Mouse (Mus musculus) retina, postnatal 1 day (tissue): ENCODE measurements around the gene Notch1.
A peak's percentile ranks its signal among the peaks of the same experiment; 100 is the strongest.

Experiments
- DNase-seq: peaks from one replicate; pipeline ENCODE4 v3.0.0-alpha.2; 2012

The Notch1 gene

DNA sequence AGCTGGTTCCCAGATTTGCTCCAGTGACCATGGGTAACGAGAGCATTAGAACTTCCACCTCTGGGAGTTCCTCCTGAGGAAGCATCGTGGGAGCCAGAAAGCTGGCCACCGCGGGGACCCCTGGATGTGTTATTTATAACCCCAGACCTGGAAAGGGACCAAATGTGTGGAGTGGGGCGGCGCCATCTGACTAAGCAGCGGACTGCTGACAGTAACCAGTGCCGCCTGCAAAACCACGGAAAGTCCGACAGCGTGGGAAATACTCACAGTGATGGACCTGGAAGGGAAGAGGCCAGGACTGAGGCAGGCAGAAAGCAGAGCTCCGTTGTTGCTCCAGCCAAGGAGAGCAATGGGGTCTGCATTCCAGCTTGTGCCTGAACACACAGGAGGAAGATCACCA, at the start of gene Notch1:
Notch1 (minus strand) TSS at position 389 of the 400 bp plus-strand sequence.
- DNase-seq: no peak

DNA sequence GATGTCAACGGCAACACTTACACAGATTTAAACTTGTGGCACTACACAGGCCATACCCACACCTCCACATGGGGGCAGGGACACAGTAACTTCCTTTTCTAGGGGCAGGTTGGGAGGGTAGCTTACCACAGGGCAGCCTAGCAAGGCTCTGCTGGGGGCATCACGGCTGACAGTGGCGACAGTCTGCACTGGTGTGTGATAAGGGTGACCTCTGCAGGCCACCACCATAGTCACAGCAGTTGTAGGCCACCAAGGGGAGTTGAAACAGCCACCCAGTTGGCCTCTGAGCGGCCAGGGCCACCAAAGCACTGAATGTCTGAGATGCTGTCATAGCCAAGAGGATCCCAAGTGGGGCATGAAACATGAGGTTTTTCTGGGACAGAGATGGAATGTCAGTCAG, 49.8 kb upstream of the Notch1 start:
- peak; percentile 78 for DNase-seq

GRCm38 (mm10) chr2:26561351-26562016, 45.0 kb upstream of the Notch1 start:
- DNase-seq: peak; percentile 85

DNA sequence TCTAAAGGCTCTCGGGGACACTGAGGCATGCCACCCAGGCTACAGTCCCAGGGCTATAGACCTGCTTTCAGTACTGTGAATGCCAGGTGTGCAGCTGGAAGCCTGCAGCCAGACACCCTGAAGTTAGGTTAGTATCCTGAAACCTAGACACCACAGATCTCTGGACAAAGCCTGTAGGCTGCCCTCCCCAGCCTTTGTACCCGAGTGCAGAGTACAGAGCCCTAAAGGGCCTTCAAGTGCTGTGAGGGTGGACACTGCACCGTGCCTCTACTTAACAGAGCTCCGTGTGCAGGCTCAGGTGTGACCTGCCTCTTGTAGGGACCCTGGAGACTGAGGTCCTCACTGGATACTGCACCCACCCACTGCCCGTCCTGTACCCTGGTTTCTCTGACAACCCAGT, 44.0 kb upstream of the Notch1 start:
- DNase-seq: no peak

DNA sequence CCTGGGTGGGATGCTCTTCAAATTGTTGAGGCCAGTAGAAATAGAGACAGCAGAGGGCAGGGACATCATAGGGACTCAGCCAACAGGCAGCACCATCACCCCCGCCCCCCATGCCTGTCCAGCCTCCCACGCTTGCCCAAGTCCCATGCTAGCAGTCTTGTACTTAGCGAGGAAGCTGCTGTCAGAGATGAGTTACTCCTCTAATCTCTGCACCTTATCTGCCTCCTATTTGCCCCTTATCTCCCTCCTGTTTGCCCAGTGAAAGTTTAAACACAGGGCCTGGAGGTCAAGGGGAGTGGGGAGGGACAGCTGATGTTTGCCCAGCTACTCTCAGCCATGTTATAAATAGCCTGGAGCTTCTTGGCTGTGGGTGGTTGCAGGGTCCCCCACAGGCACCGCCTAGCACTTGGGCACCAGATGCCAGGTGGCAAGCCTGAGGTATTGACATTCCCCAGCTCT, 40.1 kb upstream of the Notch1 start:
- DNase-seq: no peak

GRCm38 (mm10) chr2:26555076-26555475, 38.6 kb upstream of the Notch1 start:
- DNase-seq: no peak

GRCm38 (mm10) chr2:26553904-26554303, 37.4 kb upstream of the Notch1 start:
- no peak for DNase-seq

DNA sequence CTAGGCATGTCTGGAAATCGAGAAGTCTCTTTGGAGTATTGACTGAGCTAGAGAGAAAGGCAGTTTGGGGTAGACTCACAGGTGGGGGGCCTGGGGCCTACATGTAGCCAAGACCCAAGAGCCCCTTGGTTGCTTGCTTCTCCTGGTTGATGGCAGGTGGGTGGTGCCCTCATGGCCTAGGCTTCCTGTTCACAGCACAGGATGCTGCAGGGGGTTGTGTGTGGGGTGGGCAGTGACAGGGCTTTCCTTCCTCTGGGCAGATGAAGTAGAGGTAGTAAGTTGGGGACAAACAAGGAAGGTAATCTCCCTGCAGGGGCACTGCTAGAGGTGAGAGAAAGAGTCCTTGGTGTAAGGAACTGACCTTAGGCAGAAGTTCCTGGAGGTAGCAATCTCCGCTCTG, 35.6 kb upstream of the Notch1 start:
- no peak for DNase-seq

- no peak for DNase-seq
These were observed 35.0 kb upstream of the Notch1 start for GRCm38 (mm10) chr2:26551446-26551845.

DNA sequence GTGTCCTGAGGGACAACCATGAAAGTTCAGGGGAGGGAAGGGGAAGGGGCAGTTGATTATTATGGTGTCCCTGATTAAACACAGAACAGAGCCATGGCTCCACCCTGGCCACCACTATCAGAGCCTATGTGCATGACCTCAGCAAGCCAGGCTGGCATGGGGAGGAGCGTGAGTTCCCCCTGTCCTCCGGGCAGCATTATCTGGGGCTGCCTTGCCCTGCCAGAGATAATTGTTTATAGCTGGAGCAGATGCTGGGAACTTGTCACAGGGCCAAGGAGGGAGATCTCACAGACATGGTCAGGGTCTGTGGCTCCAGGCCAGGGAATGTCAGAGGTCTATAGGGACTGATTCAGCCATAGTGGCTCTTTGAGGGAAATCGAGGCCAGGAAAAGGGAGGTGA, 34.3 kb upstream of the Notch1 start:
- peak; percentile 49 for DNase-seq

GRCm38 (mm10) chr2:26550205-26550604, 33.7 kb upstream of the Notch1 start:
- peak; percentile 40 for DNase-seq

DNA sequence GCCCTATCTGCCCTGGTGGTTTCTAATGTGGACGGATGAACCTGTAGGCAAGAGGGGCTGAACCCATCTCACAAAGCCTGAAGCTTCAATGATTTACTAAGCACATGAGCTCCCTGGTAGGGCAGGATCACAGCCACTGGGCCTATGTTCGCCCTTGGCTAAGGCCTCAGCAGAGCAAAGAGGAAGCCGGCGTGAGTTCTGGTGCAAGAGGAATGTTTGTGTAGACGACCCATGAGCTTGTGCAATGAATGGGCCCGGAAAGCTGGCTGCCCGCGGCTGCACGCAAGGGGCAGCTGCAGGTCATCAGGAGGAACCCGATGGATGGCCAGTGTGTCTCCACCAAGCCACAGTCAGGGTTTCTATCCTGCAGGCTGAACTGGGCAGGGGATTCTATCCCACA, 33.3 kb upstream of the Notch1 start:
- no peak for DNase-seq

GRCm38 (mm10) chr2:26547481-26547880, 31.0 kb upstream of the Notch1 start:
- DNase-seq: peak; percentile 49

- DNase-seq: no peak
These were observed 27.8 kb upstream of the Notch1 start for GRCm38 (mm10) chr2:26544265-26544664.

- DNase-seq: no peak
These were observed 27.3 kb upstream of the Notch1 start for GRCm38 (mm10) chr2:26543768-26544167.

DNA sequence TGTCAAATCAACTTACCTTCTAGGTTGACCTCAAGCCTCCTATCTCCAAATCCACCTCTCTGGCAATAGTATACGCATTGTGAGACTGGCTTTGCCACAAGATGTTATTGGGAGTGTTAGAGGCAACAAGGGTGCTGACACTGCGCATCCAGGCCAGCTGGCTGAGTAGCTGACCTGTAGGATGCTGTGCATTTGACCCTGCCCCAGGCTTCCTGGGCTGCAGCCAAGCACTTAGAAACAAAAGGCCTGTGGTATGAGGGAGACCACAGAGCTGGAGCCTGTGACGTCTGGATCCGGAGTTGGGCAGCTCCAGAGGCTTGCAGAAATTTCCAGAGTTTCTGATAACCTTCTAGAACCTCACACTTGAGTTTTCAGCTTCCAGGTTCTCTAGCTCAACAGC, 26.7 kb upstream of the Notch1 start:
- peak; percentile 48 for DNase-seq

- DNase-seq: peak; percentile 77
These were observed 24.9 kb upstream of the Notch1 start for GRCm38 (mm10) chr2:26541258-26541910.

DNA sequence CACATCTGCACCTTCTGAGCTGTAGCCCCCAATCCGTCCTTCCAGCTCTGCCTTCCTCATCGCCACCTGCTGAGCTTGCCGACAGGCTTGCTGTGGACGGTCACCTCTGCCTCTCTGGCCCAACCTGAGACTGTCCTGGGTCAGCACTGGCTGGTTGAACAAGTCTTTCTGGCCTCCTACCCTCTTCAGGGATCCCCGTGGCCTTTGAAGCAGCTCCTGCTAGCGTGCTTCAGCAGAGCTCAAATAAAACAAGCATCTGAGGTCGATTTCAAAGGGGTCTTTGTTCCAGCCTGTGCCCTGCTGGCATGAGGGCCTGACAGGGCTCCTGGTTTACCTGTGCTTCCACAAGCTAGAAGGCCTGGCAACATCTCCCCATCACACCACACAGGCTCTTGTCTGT, 24.3 kb upstream of the Notch1 start:
- DNase-seq: peak; percentile 19

DNA sequence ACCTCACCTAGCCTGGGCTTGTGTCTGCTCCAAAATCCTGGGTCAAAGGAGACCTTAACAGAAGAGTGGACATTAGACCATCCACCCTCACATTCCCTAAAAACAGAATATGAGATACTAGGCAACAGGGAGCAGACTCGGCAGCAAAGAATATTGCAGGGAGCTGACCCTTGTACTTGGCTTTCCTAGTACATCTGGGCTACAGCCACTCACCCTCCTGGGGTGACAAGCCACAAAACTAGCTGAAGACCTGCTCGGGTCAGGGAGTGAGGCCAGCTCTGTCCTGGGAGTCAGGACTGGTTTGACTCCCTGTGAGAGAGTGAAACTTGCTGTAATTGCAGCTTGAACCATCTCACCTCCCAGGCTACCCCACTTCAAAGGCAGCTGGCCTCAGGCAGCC, 23.1 kb upstream of the Notch1 start:
- DNase-seq: no peak

- peak; percentile 85 for DNase-seq
These were observed 19.1 kb upstream of the Notch1 start for GRCm38 (mm10) chr2:26535517-26536045.

DNA sequence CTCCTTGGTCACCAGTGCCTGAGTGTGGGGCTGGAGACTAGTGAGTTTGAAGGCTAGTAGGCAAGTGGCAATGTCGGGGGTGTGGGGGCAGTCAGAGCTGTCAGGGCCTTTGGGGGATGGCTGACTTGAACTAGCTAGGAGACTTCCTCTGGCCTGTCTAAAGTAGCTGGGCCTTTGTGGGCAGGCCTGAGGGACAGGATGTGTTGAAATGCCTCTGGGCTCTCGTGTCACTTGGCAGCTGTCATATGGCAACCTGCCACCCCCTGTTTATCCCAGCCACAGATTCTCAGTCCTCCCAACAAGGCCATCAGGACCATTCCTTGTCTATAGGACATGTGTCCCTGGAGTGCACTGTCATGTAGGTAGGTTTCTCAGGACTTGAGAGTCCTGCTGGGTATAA, 18.2 kb upstream of the Notch1 start:
- peak; percentile 25 for DNase-seq

- DNase-seq: no peak
These were observed 17.7 kb upstream of the Notch1 start for GRCm38 (mm10) chr2:26534161-26534560.

GRCm38 (mm10) chr2:26533249-26533648, 16.8 kb upstream of the Notch1 start:
- DNase-seq: peak; percentile 88

DNA sequence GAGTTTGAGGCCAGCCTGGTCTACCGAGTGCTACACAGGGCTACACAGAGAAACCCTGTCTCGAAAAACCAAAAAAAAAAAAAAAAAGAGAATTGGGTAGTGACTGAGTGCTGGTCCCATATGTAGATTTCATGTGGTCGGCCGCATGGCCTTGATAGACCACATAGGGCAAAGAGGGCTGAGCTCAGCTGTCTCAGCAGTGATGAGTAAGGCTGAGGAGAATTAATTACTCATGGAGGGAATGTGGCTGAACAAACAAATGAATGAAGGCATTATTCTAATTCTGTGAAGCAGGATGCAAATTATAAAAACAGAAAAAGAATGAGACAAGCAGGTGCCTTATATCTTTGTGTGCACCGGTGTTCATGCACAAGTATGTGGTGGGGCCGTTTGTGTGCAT, 15.4 kb upstream of the Notch1 start:
- peak; percentile 68 for DNase-seq
